Mouse (Mus musculus): ENCODE measurements around the gene Ccdc157. TPM values are rescaled to one million over a fixed set of nuclear protein-coding genes. Genes with fewer than 3 reads are reported as not detected.

Ccdc157 gene
- polyA plus RNA-seq, 1 experiment from 2014 or later, result 7.3 TPM

DNA sequence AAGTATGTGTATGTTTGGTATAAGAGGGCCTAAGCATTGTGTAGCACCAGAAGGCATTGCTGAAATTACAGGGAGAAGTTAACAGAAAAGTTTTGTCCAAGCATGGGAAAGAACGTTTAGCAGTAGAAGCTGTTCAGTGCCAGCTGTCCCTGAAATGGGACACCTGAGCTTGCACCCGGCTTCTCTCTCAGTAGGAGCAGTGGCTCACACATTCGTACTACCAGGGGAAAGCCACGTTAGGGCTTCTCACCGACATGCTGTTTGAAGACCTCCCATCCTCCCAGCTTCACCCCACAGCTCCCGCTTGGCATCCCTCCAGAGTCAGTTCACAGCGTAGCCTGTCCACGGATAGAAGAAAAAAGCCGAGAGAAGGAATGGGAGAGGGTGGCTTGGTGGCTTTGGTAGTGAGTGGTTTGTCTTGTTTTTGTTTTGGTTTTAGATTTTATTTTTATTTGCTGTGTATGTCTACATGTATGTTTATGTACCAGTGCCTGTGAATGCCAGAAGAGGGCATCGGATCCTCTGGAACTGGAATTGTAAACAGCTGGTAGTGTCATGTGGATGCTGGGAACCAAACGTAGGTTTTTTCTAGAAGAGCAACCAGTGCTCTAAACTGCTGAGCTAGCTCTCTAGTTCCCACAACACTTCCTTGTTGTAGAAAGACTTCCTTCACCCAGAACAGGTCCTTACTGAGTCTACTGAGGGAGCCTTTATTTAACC, 42.0 kb upstream of the Ccdc157 start:
- WGBS, result 73% methylated on average over 11 of the region's 11 CpGs
- no peaks in the 10 kb centered on the region for H3K9me3 ChIP-seq (ENCODE audit: control insufficient read depth, low read length)
- no peak overlapping the region for H3K9ac ChIP-seq
- no peak overlapping the region for H3K4me2 ChIP-seq (replicated peaks)
- no peaks in the 10 kb centered on the region for H3K27me3 ChIP-seq (ENCODE audit: control insufficient read depth, insufficient read depth, low read length)
- no peak overlapping the region for H3K27ac ChIP-seq
- ATAC-seq (ENCODE audit: low FRiP score) (no peak), DNase-seq (ENCODE audit: low spot score) (no peak)
- H3K36me3 ChIP-seq (replicated peaks; ENCODE audit: control insufficient read depth, insufficient read depth), result peaks cover 1% of the 10 kb centered on the region; the same call in 1 of the 2 replicates
- no peak overlapping the region for H3K4me3 ChIP-seq (replicated peaks; ENCODE audit: low read length)
- H3K4me1 ChIP-seq (replicated peaks; ENCODE audit: control insufficient read depth, insufficient read depth, low read length), result no peaks in the 10 kb centered on the region

DNA sequence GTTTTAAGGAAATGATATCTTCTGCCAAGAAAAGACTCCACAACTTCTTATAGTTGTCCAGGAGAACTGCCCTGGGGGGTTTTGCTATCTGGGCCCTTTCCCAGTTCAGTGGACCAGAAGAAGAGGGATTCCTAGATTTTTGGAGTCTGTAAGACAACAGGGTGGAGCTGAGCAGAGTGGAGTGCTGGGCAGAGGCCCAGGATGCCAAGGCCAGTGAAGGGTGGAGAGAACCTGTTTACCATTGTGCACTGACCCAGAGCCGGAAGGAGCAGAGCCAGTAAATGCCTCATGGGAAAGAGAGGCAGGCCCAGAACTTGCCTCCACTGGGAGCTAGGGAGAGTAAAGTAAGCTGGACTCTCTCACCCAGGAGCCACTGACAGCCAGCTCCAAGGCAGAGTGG, 37.6 kb upstream of the Ccdc157 start:
- no peaks in the 10 kb centered on the region for H3K27me3 ChIP-seq (ENCODE audit: control insufficient read depth, insufficient read depth, low read length)
- H3K36me3 ChIP-seq (replicated peaks; ENCODE audit: control insufficient read depth, insufficient read depth), result no peaks in the 10 kb centered on the region
- no peak overlapping the region for H3K27ac ChIP-seq
- no peak for ATAC-seq (ENCODE audit: low FRiP score)
- no peak overlapping the region for H3K4me3 ChIP-seq (replicated peaks; ENCODE audit: low read length)
- no peaks in the 10 kb centered on the region for H3K9me3 ChIP-seq (ENCODE audit: control insufficient read depth, low read length)
- H3K9ac ChIP-seq, result no peak overlapping the region
- no peak for DNase-seq (ENCODE audit: low spot score)
- H3K4me1 ChIP-seq (replicated peaks; ENCODE audit: control insufficient read depth, insufficient read depth, low read length), result no peaks in the 10 kb centered on the region
- WGBS, result 58% methylated on average over 1 of the region's 1 CpGs
- H3K4me2 ChIP-seq (replicated peaks), result no peak overlapping the region

DNA sequence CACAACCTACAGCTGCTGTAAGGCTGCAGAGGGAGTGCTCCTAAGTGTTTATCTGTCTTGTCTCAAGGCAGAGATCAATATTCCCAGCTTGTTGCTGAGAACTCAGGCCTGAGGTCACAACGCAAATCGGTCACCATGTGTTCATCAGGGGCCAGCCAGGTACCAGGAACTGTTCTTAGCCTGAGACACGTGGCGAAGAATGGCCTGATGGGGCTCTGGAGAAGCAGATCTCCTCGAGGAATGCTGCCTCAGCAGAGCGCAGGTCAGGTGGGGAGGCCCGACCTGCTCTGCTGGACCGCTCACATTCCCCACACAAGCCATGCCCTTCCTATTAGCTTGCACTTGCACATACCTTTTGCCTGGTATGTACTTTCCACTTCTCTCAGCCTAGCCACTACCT, 36.5 kb upstream of the Ccdc157 start:
- no peak overlapping the region for H3K9ac ChIP-seq
- no peak for ATAC-seq (ENCODE audit: low FRiP score)
- H3K9me3 ChIP-seq (ENCODE audit: control insufficient read depth, low read length), result no peaks in the 10 kb centered on the region
- H3K4me2 ChIP-seq (replicated peaks), result no peak overlapping the region
- no peak overlapping the region for H3K27ac ChIP-seq
- DNase-seq (ENCODE audit: low spot score), result no peak
- no peak overlapping the region for H3K4me3 ChIP-seq (replicated peaks; ENCODE audit: low read length)
- 81% methylated on average over 8 of the region's 8 CpGs for WGBS
- no peaks in the 10 kb centered on the region for H3K36me3 ChIP-seq (replicated peaks; ENCODE audit: control insufficient read depth, insufficient read depth)
- H3K27me3 ChIP-seq (ENCODE audit: control insufficient read depth, insufficient read depth, low read length), result no peaks in the 10 kb centered on the region
- no peaks in the 10 kb centered on the region for H3K4me1 ChIP-seq (replicated peaks; ENCODE audit: control insufficient read depth, insufficient read depth, low read length)

GRCm38 (mm10) chr11:4195597-4196031, 35.5 kb upstream of the Ccdc157 start:
- 85% methylated on average over 3 of the region's 3 CpGs for WGBS

DNA sequence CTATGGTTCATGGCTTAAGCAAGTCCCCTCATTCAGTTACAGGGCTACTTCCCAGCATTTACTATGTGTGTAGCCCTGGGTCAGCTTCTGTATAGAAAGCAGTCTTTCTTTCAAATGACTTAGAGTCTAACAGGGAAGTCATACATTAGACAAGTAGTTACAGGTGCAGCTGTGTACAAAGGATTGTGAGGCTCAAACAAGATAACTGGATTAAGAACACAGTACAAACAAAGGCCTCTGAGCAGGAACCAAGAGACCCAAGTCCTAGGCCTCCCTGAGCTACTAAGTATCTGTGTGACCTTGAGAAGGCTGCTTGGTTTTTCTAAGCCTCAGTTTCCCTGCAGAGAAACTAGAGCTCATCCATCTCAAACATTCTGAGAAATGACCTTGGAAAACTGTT, 33.3 kb upstream of the Ccdc157 start:
- ATAC-seq (ENCODE audit: low FRiP score) (no peak), DNase-seq (ENCODE audit: low spot score) (no peak)
- no peak overlapping the region for H3K4me2 ChIP-seq (replicated peaks)
- H3K27ac ChIP-seq, result no peak overlapping the region
- no peaks in the 10 kb centered on the region for H3K9me3 ChIP-seq (ENCODE audit: control insufficient read depth, low read length)
- 0 out of 2 replicates have a peak, but pooled peaks cover under 1% of the 10 kb centered on the region for H3K4me1 ChIP-seq (replicated peaks; ENCODE audit: control insufficient read depth, insufficient read depth, low read length)
- H3K4me3 ChIP-seq (replicated peaks; ENCODE audit: low read length), result no peak overlapping the region
- H3K9ac ChIP-seq, result no peak overlapping the region
- no peaks in the 10 kb centered on the region for H3K36me3 ChIP-seq (replicated peaks; ENCODE audit: control insufficient read depth, insufficient read depth)
- H3K27me3 ChIP-seq (ENCODE audit: control insufficient read depth, insufficient read depth, low read length), result no peaks in the 10 kb centered on the region

More at GRCm38 (mm10) chr11:4195597-4196031, 35.5 kb upstream of the Ccdc157 start:
- DNase-seq (ENCODE audit: low spot score) (no peak), ATAC-seq (ENCODE audit: low FRiP score) (no peak)
- Histone ChIP-seq H3K27me3 (ENCODE audit: control insufficient read depth, insufficient read depth, low read length) (no peaks in the 10 kb centered on the region), H3K4me1 (replicated peaks; ENCODE audit: control insufficient read depth, insufficient read depth, low read length) (no peaks in the 10 kb centered on the region), H3K4me3 (replicated peaks; ENCODE audit: low read length) (no peak overlapping the region), H3K9me3 (ENCODE audit: control insufficient read depth, low read length) (no peaks in the 10 kb centered on the region), H3K4me2 (replicated peaks) (no peak overlapping the region), H3K27ac (no peak overlapping the region), H3K36me3 (replicated peaks; ENCODE audit: control insufficient read depth, insufficient read depth) (no peaks in the 10 kb centered on the region), H3K9ac (no peak overlapping the region)

- DNase-seq (ENCODE audit: low spot score) (no peak), ATAC-seq (ENCODE audit: low FRiP score) (no peak)
- no peak overlapping the region for H3K4me3 ChIP-seq (replicated peaks; ENCODE audit: low read length)
- H3K36me3 ChIP-seq (replicated peaks; ENCODE audit: control insufficient read depth, insufficient read depth), result no peaks in the 10 kb centered on the region
- no peaks in the 10 kb centered on the region for H3K9me3 ChIP-seq (ENCODE audit: control insufficient read depth, low read length)
- H3K9ac ChIP-seq, result no peak overlapping the region
- no peaks in the 10 kb centered on the region for H3K27me3 ChIP-seq (ENCODE audit: control insufficient read depth, insufficient read depth, low read length)
- no peak overlapping the region for H3K4me2 ChIP-seq (replicated peaks)
- peaks cover 7% of the 10 kb centered on the region for H3K4me1 ChIP-seq (replicated peaks; ENCODE audit: control insufficient read depth, insufficient read depth, low read length)
- H3K27ac ChIP-seq, result no peak overlapping the region; the same call in 1 of the 2 replicates
- 90% methylated on average over 3 of the region's 3 CpGs for whole genome bisulfite sequencing
Measured at GRCm38 (mm10) chr11:4192757-4193156, 32.7 kb upstream of the Ccdc157 start.

- no peak for DNase-seq (ENCODE audit: low spot score)
- no peak overlapping the region for H3K4me3 ChIP-seq (replicated peaks; ENCODE audit: low read length)
- ATAC-seq (ENCODE audit: low FRiP score), result no peak
- peaks cover 14% of the 10 kb centered on the region for H3K4me1 ChIP-seq (replicated peaks; ENCODE audit: control insufficient read depth, insufficient read depth, low read length)
- no peaks in the 10 kb centered on the region for H3K9me3 ChIP-seq (ENCODE audit: control insufficient read depth, low read length)
- no peak overlapping the region for H3K9ac ChIP-seq
- no peak overlapping the region for H3K27ac ChIP-seq
- H3K4me2 ChIP-seq (replicated peaks), result no peak overlapping the region
- 79% methylated on average over 3 of the region's 3 CpGs for WGBS
- no peaks in the 10 kb centered on the region for H3K27me3 ChIP-seq (ENCODE audit: control insufficient read depth, insufficient read depth, low read length)
- H3K36me3 ChIP-seq (replicated peaks; ENCODE audit: control insufficient read depth, insufficient read depth), result no peaks in the 10 kb centered on the region
Measured at GRCm38 (mm10) chr11:4190677-4191076, 30.6 kb upstream of the Ccdc157 start.

DNA sequence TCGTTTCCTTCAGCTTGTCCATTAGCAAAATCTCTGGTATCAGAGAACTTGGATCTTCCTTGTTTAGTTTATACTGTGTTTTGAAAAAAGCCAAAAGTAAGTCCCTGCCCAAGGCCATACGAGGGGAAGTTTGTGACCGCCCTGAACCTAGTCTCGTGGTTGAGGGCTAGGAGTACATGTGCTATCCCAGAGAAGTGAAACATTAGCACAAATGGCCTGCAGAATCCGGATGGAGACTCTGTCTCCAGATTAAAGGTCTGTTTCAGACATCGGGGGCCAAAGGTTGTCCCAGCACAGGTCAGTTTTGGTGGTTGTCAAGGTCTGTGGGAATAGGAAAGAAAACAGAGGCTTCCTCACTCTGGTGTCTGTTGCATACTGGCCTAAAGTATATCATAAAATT, 29.1 kb upstream of the Ccdc157 start:
- Histone ChIP-seq H3K4me3 (replicated peaks; ENCODE audit: low read length) (no peak overlapping the region), H3K4me2 (replicated peaks) (no peak overlapping the region), H3K4me1 (replicated peaks; ENCODE audit: control insufficient read depth, insufficient read depth, low read length) (peaks cover 14% of the 10 kb centered on the region), H3K9me3 (ENCODE audit: control insufficient read depth, low read length) (no peaks in the 10 kb centered on the region), H3K27me3 (ENCODE audit: control insufficient read depth, insufficient read depth, low read length) (no peaks in the 10 kb centered on the region), H3K36me3 (replicated peaks; ENCODE audit: control insufficient read depth, insufficient read depth) (no peaks in the 10 kb centered on the region; the same call in 1 of the 2 replicates), H3K27ac (no peak overlapping the region), H3K9ac (no peak overlapping the region)
- DNase-seq (ENCODE audit: low spot score), result no peak
- 92% methylated on average over 6 of the region's 6 CpGs for WGBS
- no peak for ATAC-seq (ENCODE audit: low FRiP score)

- Histone ChIP-seq H3K9ac (peak overlapping the region; percentile 87), H3K36me3 (replicated peaks; ENCODE audit: control insufficient read depth, insufficient read depth) (peaks cover 16% of the 10 kb centered on the region), H3K4me2 (replicated peaks) (peak overlapping the region; percentile 87), H3K27ac (no peak overlapping the region), H3K4me3 (replicated peaks; ENCODE audit: low read length) (peak overlapping the region; percentile 80), H3K4me1 (replicated peaks; ENCODE audit: control insufficient read depth, insufficient read depth, low read length) (peaks cover 14% of the 10 kb centered on the region), H3K9me3 (ENCODE audit: control insufficient read depth, low read length) (no peaks in the 10 kb centered on the region), H3K27me3 (ENCODE audit: control insufficient read depth, insufficient read depth, low read length) (no peaks in the 10 kb centered on the region)
- no peak for DNase-seq (ENCODE audit: low spot score)
- ATAC-seq (ENCODE audit: low FRiP score), result no peak
- 16% methylated on average over 9 of the region's 9 CpGs for WGBS
Measured at GRCm38 (mm10) chr11:4187318-4187700, 27.2 kb upstream of the Ccdc157 start.
